Mouse (Mus musculus) splenic B cell, adult 2 months (primary cell): ENCODE measurements at regions not wholly inside any gene's neighbourhood (a gene's known extent, or its start where the extent isn't known, plus 50 kb on each side); places are given as distances from the start of the nearest gene placed in this dataset.

Experiments
- DNase-seq: peaks from one replicate; pipeline ENCODE4 v3.0.0-alpha.2; 2011; ENCODE audit warnings: low read depth, low spot score
- H3K27me3 ChIP-seq: 2 replicates; pipeline ENCODE4 v1.6.1; 2012; ENCODE audit warnings: mild to moderate bottlenecking, low read length, moderate library complexity, mixed read lengths; ENCODE audit not compliant: control insufficient read depth, poor library complexity, insufficient read depth, severe bottlenecking
- H3K36me3 ChIP-seq: 2 replicates; pipeline ENCODE4 v1.6.1; 2012; ENCODE audit warnings: mild to moderate bottlenecking, low read length, moderate library complexity, mixed read lengths; ENCODE audit not compliant: control insufficient read depth, poor library complexity, insufficient read depth, severe bottlenecking

DNA sequence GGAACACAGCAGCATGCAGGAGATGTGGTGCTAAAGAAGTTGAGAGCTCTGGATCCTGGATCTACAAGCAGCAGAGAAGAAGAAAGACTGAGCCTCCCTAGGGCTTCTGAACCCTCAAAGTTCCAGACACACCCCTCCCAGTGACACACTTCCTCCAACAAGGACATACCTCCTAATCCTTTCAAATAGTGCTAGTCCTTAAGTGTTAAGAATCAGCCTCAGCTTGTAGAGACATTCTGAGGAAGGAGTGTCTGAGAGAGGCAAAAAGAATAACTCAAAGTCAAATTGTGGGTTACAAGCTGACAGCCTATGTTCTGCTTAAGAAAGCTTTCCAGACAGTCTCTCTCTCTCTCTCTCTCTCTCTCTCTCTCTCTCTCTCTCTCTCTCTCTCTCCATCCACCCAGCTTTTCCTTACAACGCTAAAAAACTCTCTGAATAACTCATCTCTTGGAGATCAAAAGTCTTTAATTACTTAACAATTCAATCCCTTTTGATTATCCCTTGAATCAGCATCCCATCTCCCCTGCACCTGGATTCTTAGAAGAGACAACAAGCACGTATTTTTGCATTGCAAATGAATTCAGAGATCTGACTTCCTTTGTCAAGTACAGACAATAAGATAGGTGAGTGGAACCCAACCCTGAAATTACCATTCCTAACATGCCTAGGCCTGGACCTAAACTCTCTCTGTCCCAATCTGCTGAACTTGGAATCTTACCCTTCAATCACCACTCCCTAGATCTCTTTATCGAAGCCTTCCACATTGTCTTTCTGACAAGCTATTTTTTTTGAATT is 285.7 kb downstream of the Rnf152 start:
- Histone ChIP-seq H3K27me3 (no peaks in the 10 kb centered on the region), H3K36me3 (no peaks in the 10 kb centered on the region)
- DNase-seq = no peak

DNA sequence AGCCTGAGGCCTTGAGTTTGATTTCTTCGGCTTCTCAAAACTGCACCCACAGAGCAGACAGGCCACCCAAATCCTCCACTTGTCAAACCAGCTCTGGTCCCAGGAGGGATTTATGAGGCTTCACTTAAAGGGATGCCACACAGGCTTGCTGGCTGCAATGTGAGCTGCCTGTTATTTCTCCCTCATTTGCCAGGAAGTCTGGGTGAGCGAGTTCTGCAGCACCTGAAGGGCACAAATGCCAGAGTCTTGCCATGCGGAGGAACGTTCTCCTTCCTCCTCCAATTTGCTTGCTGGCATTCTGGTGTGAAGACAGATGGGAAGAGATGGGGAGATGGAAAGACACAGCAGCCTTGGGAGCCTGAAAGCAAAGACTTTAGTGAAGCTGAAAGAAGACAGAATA is 288.6 kb downstream of the Rnf152 start:
- DNase-seq = no peak
- no peaks in the 10 kb centered on the region for H3K36me3 ChIP-seq
- H3K27me3 ChIP-seq = no peaks in the 10 kb centered on the region

DNA sequence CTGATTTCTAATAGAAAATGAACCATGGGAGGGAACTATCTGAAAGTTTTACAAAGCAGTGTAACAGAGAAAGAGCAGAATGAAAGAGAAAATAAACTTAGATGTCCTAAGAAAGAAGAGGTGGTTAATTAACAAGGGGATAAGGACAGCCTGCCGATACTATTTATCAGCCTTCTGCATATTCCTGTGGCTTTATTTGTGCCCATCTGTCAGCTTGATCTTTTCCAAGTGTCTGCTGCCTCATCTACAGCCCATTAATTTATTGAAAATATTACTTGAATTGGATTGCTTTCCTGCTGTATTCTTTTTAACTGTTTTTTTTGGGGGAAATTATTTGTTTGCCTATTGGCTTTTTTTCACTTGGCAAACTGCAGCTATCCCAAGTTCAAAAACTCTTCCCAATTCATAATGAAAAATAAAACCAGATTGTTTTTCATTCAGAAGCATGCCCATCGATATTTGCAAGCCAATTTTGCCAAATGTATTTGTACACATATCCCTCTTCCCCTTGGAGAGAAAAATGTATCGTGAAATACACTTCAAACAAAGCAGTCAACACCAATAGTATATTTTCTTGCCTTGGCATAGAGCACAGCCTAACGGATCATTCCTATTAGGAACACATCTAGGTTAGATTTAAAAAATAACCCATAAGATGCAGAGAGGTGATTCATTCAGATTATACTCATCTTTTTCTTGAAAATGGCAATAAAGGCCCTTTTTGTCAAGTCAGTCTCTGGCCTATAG is 289.3 kb downstream of the Rnf152 start:
- DNase-seq = no peak

DNA sequence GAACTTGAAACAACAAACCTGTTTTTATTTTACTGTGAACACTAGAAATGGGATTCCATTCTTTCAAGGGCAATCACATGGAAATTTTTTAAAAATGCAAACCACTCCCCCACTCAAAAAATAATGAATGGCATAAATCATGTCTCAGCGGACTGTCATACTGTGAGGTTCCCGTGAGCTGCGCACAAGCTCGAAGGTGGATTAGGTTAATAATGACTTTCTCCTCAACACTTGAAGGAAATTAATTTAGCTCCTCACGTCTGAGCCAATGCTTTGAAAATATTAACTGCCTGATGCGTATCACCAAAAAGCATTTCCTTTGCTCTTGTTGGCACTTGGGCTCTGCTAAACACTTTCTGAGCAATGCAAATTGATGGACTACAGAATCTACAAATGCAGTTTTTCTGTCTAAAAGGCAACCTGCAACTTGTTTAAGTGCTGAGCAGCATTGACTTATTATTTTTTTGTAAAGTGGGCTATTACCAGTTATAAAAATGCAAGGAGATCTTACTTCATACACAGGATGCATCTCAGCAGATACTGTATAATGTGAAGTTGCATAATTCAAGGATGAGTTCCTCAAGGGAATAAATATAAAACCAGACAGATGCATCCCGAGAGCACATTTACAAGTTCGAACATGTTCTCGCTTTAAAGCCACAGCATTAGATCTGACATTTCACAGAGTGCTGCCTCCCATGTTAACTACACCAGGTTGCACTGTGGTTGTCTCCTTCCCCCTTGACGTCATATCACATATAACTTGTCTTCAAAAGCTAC is 282.4 kb downstream of the Cdh20 start:
- Histone ChIP-seq H3K36me3 (no peaks in the 10 kb centered on the region), H3K27me3 (no peaks in the 10 kb centered on the region)
- DNase-seq = no peak

More for the DNA sequence above, 289.3 kb downstream of the Rnf152 start:
- Histone ChIP-seq H3K36me3 (no peaks in the 10 kb centered on the region), H3K27me3 (no peaks in the 10 kb centered on the region)
